Mouse (Mus musculus) brain, embryonic 14.5 days (tissue): Measurements from ENCODE around the gene Pitpnm2.

Source experiments
- CTCF ChIP-seq: fragments of 200-500 bp; IDR thresholded peaks from 2 replicates; pipeline ENCODE4 v1.5.1; 2012; ENCODE audit warnings: inconsistent platforms, mild to moderate bottlenecking, moderate library complexity, borderline replicate concordance; ENCODE audit not compliant: insufficient read depth, insufficient read length; ENCODE audit errors: extremely low read depth
- POLR2A ChIP-seq: fragments of 200-500 bp; IDR thresholded peaks from 2 replicates; pipeline ENCODE4 v1.6.1; 2012; ENCODE audit warnings: mild to moderate bottlenecking, inconsistent platforms, borderline replicate concordance; ENCODE audit not compliant: poor library complexity, insufficient read depth, insufficient read length, severe bottlenecking; ENCODE audit errors: extremely low read depth

DNA sequence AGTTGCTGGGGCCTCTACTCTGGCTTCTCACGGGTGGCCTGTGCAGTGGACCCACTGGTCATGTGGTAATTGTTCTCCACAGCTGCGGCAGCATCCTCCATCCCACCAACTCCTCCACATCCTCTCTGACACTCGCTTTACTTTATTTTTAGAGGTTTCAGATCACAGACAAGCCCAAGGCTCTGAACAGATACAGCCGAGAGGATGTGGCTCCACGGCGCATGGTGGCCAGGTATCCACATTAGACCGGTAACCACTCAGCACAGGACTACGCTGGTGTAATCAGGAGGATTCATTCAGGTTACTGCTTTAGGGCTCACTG is 16.5 kb downstream of the Pitpnm2 start:
- TF ChIP-seq CTCF (no peak), POLR2A (no peak)
